Mouse (Mus musculus): ENCODE measurements around the gene Htra2.

Htra2 gene

DNA sequence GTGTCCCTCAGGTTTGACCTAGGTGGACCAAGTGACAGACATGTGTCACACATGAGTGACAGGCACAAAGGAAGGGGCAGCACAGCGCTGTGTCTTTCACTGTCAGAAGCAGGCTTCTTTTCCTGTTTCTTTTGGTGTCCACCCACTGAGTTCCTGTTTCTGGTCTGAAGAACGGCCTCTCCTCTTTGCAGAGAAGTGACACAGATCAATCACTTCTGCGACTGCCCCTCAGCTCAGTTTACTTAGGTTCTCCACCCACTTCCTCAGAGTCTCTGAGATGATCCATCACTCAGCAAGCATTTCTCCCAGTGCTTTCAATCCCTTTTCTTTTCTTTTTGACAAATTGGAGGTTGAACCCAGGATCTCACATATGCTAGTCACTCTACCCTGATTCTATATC, 46.4 kb downstream of the Htra2 start:
- no peak for DNase-seq (ENCODE audit: extremely low read depth, low read depth)

DNA sequence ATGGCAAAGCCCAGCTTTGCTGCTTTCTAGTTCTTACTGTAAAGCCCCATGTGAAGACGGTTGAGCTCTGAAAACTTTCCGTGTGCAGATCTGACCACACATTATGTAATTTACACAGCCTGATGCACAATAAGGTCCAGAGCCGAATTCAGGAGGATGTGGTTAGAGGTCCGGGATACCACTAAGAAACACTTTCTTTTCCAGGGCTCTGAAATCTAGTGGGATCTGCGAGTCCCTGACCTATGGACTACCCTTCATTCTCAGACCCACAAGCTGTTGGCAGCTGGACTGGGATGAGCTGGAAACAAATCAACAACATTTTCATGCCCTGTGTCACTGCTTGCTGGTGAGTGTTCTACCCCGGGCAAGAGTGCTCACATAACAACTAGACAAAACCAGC, 49.0 kb downstream of the Htra2 start:
- DNase-seq (ENCODE audit: extremely low read depth, low read depth): no peak

DNA sequence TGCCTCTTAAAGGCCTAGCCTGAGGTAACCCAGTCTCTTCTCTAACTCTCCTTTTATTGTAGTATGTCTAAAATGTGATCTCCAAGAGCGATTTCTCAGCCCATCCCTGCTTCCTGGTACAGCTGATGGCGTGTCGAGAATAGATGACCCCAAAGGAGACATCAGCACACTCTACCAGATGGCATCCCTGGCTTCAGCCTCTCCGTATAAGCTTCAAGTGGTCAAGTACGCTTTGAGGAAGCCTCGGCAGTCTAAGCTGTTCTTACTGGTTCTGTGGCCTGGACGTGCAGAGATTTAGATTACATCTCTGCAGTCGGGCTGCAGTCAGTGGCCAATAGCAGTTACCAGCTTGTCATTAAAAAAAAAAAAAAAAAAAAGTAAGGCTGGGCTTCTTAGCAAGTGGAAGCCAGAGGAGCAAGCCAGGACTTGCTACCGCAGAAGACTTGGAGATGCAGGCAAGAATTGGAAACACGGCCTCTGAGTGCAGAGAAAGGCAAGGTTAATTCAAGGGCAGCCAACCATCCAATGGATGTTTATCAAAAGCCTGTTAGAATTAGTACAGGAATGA, 49.5 kb downstream of the Htra2 start:
- DNase-seq (ENCODE audit: extremely low read depth, low read depth): no peak

DNA sequence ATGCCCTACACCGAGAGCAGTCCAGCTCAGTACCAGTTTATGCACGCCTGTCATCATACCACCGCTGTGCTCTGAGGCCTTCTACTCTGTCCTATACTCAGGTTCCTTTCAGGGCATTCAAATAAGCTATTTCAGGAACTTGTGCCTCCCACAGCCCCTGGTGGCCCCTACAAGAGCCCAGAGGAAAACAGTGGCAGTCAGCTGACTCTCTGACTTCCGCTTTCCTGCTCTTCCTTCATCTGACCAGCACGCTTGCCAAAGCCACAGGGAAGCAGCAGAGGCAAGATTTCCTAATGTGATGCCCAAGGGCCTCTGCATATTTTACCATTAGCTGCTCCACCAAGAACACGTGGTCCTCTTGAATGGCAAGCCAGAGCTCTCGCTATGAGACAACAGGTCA, 50.2 kb downstream of the Htra2 start:
- DNase-seq (ENCODE audit: extremely low read depth, low read depth): peak; percentile 77

DNA sequence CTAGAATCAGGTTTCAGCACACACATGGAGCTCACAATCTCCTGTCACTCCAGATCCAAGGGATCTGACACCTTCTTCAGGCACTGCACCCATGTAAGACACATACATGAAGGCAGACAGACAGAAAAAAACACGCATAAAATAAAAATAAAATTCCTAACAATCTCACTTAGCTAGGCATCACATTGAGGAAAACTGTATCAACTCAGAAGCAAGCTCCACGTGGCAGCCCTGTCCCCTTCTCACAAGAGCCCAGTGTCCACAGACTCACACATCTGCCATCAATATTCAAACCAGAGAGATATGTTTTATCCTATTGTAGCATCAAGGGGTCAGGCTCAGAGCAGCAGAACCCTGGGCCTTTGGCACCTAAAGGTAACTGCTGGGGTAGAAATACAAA, 50.8 kb downstream of the Htra2 start:
- no peak for DNase-seq (ENCODE audit: extremely low read depth, low read depth)

DNA sequence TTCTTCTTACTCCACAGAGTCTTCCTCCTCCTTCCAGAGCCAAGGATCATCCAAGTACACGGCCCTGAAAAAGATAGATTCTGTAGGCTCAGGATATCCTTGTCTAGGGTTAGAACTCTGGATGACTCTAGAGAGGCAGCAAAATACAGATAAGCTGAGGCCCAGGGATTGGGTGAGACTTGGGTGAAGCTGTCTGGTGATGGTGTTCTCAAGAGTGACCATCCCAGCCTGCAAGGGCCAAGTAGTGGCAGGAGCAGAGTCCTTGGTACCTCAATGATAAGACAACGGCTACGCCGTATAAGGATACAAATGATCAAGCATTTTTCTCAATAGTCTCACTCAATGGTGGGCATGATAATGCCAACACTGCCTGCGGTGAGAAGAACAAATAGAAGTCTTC, 51.2 kb downstream of the Htra2 start:
- no peak for DNase-seq (ENCODE audit: extremely low read depth, low read depth)

DNA sequence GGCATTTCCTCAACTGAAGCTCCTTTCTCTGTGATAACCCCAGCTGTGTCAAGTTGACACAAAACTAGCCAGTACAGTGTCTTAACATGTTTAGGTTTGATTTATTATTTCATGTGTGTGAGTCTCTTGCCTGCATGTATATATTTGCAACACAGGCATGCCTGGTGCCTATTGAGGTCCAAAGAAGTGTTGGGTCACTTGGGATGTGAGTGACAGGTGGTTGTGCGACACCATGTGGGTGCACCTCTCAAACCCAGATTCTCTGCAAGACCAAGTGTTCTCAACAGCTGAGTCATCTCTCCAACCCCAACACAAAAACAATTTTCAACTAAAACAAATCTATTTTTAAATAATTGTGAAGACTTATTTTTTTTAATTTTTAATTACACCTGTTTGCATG, 52.0 kb downstream of the Htra2 start:
- DNase-seq (ENCODE audit: extremely low read depth, low read depth): no peak
